Mouse (Mus musculus): ENCODE data around the gene Ep300. TPM values are rescaled to one million over a fixed set of nuclear protein-coding genes. Genes with fewer than 3 reads are reported as not detected.

Ep300 gene
- 9.4 and 11.2 TPM in 2 replicates for polyA plus RNA-seq (2015; fragmentation: Nextera tagmentation; extraction: Ambion mirVana)

DNA sequence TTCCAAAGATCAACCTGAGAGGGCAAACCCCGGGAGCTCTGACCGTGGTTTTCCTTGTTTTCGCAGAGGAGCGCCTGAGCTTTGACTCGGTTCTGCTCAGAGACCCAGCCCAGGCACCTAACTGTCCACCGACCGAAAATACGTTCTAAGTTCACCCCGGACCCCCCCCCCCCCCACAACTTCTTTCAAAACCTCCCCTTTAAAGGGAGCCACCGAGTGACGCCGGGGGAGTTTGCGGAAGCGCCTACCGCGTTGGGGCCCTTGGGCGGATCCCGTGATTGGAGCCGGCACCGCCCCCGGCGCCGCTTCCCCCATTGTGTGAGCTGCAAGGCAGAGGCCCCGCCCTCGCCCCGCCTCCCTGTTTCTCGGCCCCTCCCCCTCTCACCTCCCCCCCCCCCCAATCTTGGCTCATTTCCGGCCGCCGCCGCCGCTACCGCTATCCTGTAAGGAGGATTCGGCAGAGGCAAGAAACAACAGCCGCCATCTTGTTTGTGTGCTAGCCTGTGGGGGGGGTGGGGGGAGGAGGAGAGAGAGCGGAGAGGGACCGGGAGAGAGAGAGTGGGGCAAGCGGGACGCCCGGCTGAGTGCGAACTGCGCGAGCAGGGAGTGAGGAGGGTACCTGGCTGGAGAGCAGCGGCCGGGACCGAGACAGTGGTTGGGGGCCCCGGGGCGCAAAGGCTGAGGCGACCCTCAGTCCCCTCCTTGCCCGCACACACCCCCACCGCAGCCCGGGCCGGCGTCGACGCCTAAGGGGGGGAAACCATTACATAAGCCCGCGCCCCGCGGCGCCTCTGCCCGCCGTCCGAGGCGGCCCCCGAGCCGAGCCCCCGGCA is at the start of gene Ep300:
Gene Ep300 (plus strand): TSS at position 439 of the 833 bp plus-strand sequence.
- peak; percentile 98 for DNase-seq (ENCODE audit: low spot score)
- H3K27me3 ChIP-seq (ENCODE audit: insufficient read depth, low read length): no peaks in the 10 kb centered on the region

GRCm38 (mm10) chr15:81535881-81536351 is 49.2 kb upstream of the Ep300 start:
- WGBS: 49% methylated on average over 9 of the region's 9 CpGs
- H3K36me3 ChIP-seq (ENCODE audit: insufficient read depth, low read length): no peaks in the 10 kb centered on the region
- no peaks in the 10 kb centered on the region for H3K27me3 ChIP-seq (ENCODE audit: insufficient read depth, low read length)
- no peaks in the 10 kb centered on the region for H3K4me1 ChIP-seq (replicated peaks; ENCODE audit: insufficient read depth, low read length)
- no peak overlapping the region for H3K4me2 ChIP-seq (ENCODE audit: low read length)
- no peak for DNase-seq (ENCODE audit: low spot score)
- no peak for ATAC-seq (replicated peaks; ENCODE audit: low FRiP score, low read depth)
- H3K27ac ChIP-seq: no peak overlapping the region
- no peak overlapping the region for H3K9ac ChIP-seq (ENCODE audit: low read depth, low read length)
- no peaks in the 10 kb centered on the region for H3K9me3 ChIP-seq (replicated peaks; ENCODE audit: low read length)
- no peak overlapping the region for H3K4me3 ChIP-seq (replicated peaks; ENCODE audit: low read depth, low read length)
- TF ChIP-seq CTCF (IDR thresholded peaks at IDR 0.05; ENCODE audit: low read depth): no peak

More for the DNA sequence above, at the start of gene Ep300:
- ATAC-seq (replicated peaks; ENCODE audit: low FRiP score, low read depth): peak; percentile 94
- H3K36me3 ChIP-seq (ENCODE audit: insufficient read depth, low read length): no peaks in the 10 kb centered on the region
- peak within 1 kb of the TSS; percentile 97 for H3K4me3 ChIP-seq (replicated peaks; ENCODE audit: low read depth, low read length)
- no peaks in the 10 kb centered on the region for H3K9me3 ChIP-seq (replicated peaks; ENCODE audit: low read length)
- TF ChIP-seq CTCF (IDR thresholded peaks at IDR 0.05; ENCODE audit: low read depth): no peak
- 0% methylated on average over 41 of the region's 68 CpGs for WGBS
- H3K9ac ChIP-seq (ENCODE audit: low read depth, low read length): peak within 1 kb of the TSS; percentile 100
- H3K4me2 ChIP-seq (ENCODE audit: low read length): peak within 1 kb of the TSS; percentile 76
- H3K4me1 ChIP-seq (replicated peaks; ENCODE audit: insufficient read depth, low read length): peaks cover 3% of the 10 kb centered on the region
- peak within 1 kb of the TSS; percentile 100 for H3K27ac ChIP-seq

DNA sequence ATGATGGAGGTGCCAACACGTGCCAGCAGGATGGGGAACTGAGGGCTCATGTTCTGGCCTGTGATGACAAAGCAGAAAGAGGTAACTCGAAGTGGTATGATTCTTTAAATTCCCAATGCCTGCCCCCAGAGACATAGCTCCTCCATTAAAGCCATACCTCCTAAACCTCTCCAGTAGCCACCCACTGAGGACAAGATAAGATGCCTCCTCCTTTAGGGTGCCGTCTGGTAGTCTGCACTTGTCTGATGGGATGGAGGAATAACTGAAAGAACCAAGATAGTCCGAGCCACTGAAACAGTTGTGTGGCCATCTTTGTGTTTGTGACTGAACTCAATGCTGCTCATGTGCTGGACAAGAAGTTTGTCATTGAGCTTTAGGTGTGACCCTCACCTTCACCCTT is 47.0 kb upstream of the Ep300 start:
- Histone ChIP-seq H3K4me2 (ENCODE audit: low read length) (no peak overlapping the region), H3K4me3 (replicated peaks; ENCODE audit: low read depth, low read length) (no peak overlapping the region), H3K27ac (no peak overlapping the region), H3K9ac (ENCODE audit: low read depth, low read length) (no peak overlapping the region), H3K4me1 (replicated peaks; ENCODE audit: insufficient read depth, low read length) (no peaks in the 10 kb centered on the region), H3K9me3 (replicated peaks; ENCODE audit: low read length) (no peaks in the 10 kb centered on the region), H3K27me3 (ENCODE audit: insufficient read depth, low read length) (no peaks in the 10 kb centered on the region), H3K36me3 (ENCODE audit: insufficient read depth, low read length) (no peaks in the 10 kb centered on the region)
- ATAC-seq (replicated peaks; ENCODE audit: low FRiP score, low read depth) (no peak), DNase-seq (ENCODE audit: low spot score) (no peak)
- WGBS: 79% methylated on average over 4 of the region's 4 CpGs
- no peak for TF ChIP-seq CTCF (IDR thresholded peaks at IDR 0.05; ENCODE audit: low read depth)

DNA sequence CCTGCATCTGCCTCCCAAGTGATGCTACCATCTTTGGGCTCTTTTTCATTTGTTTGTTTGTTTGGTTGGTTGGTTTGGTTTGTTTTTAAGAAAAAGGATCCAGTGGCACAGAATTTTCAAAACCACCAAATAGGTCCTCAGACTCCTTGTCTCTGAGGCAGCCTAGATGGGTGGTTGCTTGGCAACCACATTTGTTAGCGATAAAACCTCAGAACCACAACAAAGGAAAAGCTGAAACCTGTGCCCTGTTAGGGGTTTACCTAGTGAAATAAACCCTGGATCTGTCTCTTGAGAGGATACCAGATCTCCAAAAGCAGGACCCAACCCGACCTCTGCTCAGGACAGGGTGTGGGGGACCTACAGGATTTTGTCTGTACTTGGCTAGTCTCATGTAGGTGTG is 45.6 kb upstream of the Ep300 start:
- Histone ChIP-seq H3K9ac (ENCODE audit: low read depth, low read length) (no peak overlapping the region), H3K36me3 (ENCODE audit: insufficient read depth, low read length) (no peaks in the 10 kb centered on the region), H3K27me3 (ENCODE audit: insufficient read depth, low read length) (no peaks in the 10 kb centered on the region), H3K27ac (no peak overlapping the region), H3K9me3 (replicated peaks; ENCODE audit: low read length) (no peaks in the 10 kb centered on the region), H3K4me2 (ENCODE audit: low read length) (no peak overlapping the region), H3K4me3 (replicated peaks; ENCODE audit: low read depth, low read length) (no peak overlapping the region), H3K4me1 (replicated peaks; ENCODE audit: insufficient read depth, low read length) (no peaks in the 10 kb centered on the region)
- no peak for TF ChIP-seq CTCF (IDR thresholded peaks at IDR 0.05; ENCODE audit: low read depth)
- 81% methylated on average over 2 of the region's 2 CpGs for WGBS
- no peak for ATAC-seq (replicated peaks; ENCODE audit: low FRiP score, low read depth)
- DNase-seq (ENCODE audit: low spot score): no peak

DNA sequence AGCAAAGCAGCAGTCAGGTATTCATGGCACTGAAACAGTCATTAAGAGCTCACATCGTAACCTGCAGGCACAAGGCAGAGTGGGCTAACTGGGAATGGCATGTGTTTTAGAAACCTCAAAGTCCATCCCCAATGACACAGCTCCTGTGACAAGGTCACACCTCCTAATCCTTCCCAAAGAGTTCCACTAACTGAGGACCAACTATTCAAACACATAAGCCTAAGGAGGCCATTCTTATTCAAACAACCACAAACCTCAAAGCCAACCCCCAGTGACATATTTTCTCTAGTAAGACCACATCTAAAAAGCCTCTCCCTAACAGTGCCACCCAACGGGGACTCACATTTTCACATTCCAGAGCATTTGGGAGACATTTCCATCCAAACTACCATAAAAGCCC is 40.2 kb upstream of the Ep300 start:
- no peak overlapping the region for H3K4me3 ChIP-seq (replicated peaks; ENCODE audit: low read depth, low read length)
- ATAC-seq (replicated peaks; ENCODE audit: low FRiP score, low read depth) (no peak), DNase-seq (ENCODE audit: low spot score) (no peak)
- no peak overlapping the region for H3K27ac ChIP-seq
- 92% methylated on average over 2 of the region's 2 CpGs for WGBS
- no peak overlapping the region for H3K4me2 ChIP-seq (ENCODE audit: low read length)
- H3K9me3 ChIP-seq (replicated peaks; ENCODE audit: low read length): no peaks in the 10 kb centered on the region
- H3K4me1 ChIP-seq (replicated peaks; ENCODE audit: insufficient read depth, low read length): no peaks in the 10 kb centered on the region
- H3K9ac ChIP-seq (ENCODE audit: low read depth, low read length): no peak overlapping the region
- H3K36me3 ChIP-seq (ENCODE audit: insufficient read depth, low read length): no peaks in the 10 kb centered on the region
- no peak for TF ChIP-seq CTCF (IDR thresholded peaks at IDR 0.05; ENCODE audit: low read depth)
- H3K27me3 ChIP-seq (ENCODE audit: insufficient read depth, low read length): no peaks in the 10 kb centered on the region

GRCm38 (mm10) chr15:81545387-81546176 is 39.6 kb upstream of the Ep300 start:
- Histone ChIP-seq H3K4me2 (ENCODE audit: low read length) (no peak overlapping the region), H3K4me3 (replicated peaks; ENCODE audit: low read depth, low read length) (no peak overlapping the region), H3K9ac (ENCODE audit: low read depth, low read length) (no peak overlapping the region), H3K27me3 (ENCODE audit: insufficient read depth, low read length) (no peaks in the 10 kb centered on the region), H3K27ac (no peak overlapping the region), H3K36me3 (ENCODE audit: insufficient read depth, low read length) (no peaks in the 10 kb centered on the region), H3K9me3 (replicated peaks; ENCODE audit: low read length) (no peaks in the 10 kb centered on the region), H3K4me1 (replicated peaks; ENCODE audit: insufficient read depth, low read length) (no peaks in the 10 kb centered on the region)
- 81% methylated on average over 5 of the region's 5 CpGs for WGBS
- ATAC-seq (replicated peaks; ENCODE audit: low FRiP score, low read depth) (no peak), DNase-seq (ENCODE audit: low spot score) (no peak)
- TF ChIP-seq CTCF (IDR thresholded peaks at IDR 0.05; ENCODE audit: low read depth): no peak
